Mouse (Mus musculus): ENCODE measurements around the gene Fancd2os. TPM values are rescaled to one million over a fixed set of nuclear protein-coding genes. Genes with fewer than 3 reads are reported as not detected.

Gene Fancd2os
- polyA plus RNA-seq (2012; rRNA removed) = not detected in 2 replicates

GRCm38 (mm10) chr6:113600543-113601139, at the start of gene Fancd2os:
Gene Fancd2os (minus strand): TSS chr6:113600715.

GRCm38 (mm10) chr6:113638302-113639040, 38.0 kb upstream of the Fancd2os start, which contains the start of gene Irak2:
Gene Irak2 (plus strand): TSS chr6:113638467.

DNA sequence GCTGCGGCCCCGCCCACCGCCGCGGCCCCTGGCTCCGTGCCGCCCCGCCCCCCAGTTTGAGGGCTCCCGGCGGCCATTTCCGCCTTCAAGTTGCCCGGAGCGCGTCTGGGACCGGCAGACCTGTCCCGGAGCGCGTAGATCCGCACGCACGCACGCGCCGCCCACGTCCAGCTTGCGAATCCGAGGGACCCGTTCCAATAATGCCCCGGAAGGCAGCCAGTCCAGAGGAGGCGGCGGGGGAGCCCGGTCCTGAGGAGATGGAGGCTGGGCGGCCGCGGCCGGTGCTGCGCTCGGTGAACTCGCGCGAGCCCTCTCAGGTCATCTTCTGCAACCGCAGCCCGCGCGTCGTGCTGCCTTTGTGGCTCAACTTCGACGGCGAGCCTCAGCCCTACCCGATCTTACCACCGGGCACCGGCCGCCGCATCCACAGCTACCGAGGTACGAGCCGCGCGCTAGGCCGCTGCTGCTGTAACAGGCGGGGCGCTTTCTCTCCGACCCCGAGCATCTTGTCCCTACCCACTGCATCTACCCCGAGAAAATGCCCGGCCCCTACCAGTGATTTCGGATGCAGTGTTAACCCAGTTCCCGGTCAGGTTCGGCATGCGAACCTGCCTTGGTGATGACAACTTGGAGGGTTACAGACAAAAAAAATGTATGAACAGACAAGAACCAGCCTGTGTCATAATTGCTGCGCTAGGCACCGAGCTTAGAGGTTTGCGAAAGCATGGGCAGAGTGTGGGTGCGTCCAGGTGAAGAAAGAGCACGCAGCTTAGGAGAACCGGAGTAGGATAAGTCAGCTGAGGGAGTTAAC, 23.6 kb upstream of the Fancd2os start, which contains the start of gene Vhl:
Gene Vhl, plus strand, starts transcription at position 19 of the 811 bp plus-strand sequence.

DNA sequence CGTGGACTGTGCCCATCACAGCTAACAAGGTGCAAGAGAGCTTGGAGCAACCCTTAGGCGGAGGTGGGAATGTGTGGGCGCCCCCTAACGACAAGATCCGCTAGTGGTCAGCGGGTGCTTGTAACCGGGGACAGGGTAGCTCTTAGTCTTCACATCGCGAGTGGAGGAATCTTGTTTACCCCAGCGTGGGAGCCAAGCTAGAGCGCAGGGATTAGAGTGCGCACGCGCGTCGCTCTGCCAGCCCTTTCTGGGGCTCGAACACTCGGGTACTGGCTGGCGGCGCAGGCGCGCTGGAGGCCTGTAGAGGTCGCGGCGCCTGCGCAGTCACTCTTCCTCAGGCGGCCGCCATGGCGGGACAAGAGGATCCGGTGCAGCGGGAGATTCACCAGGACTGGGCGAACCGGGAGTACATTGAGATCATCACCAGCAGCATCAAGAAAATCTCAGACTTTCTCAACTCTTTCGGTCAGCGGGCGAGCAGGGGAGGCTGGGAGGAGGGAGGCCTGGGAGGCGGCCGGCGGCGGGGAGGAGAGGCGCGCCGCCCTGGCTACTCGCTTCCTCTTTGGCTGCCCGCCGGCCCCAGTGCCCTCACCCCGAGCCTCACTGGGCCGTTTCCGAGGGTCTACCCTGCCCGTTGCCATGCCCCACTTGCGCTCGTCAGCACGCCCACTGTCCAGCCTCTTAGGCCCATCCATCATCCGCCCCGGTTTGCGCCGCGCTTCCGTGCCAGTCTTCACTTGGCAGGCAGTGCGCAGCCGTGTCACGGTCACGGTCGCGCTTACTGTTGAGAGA, 4.1 kb upstream of the Fancd2os start, which contains the start of gene Brk1:
Gene Brk1, plus strand, starts transcription at position 341 of the 792 bp plus-strand sequence.

Other genes starting within 250 kb of the Fancd2os start
- gene Tada3, start 222.8 kb downstream of the Fancd2os start, polyA plus RNA-seq (2012; rRNA removed) = 27.3 and 28.2 TPM in 2 replicates
- gene Arpc4, start 222.6 kb downstream of the Fancd2os start, polyA plus RNA-seq (2012; rRNA removed) = 93.9 and 95.9 TPM in 2 replicates
- 13.7 and 17.6 TPM in 2 replicates for gene Ttll3, start 211.5 kb downstream of the Fancd2os start, polyA plus RNA-seq (2012; rRNA removed)
- 60.5 and 82.9 TPM in 2 replicates for gene Rpusd3, start 181.4 kb downstream of the Fancd2os start, polyA plus RNA-seq (2012; rRNA removed)
- gene Cidec, start 165.0 kb downstream of the Fancd2os start, polyA plus RNA-seq (2012; rRNA removed) = 36.2 and 51.7 TPM in 2 replicates
- gene Jagn1, start 158.1 kb downstream of the Fancd2os start, polyA plus RNA-seq (2012; rRNA removed) = 40.7 and 52.2 TPM in 2 replicates
- gene Il17re, start 142.2 kb downstream of the Fancd2os start, polyA plus RNA-seq (2012; rRNA removed) = 65.1 and 72.6 TPM in 2 replicates
- gene Il17rc, start 129.3 kb downstream of the Fancd2os start, polyA plus RNA-seq (2012; rRNA removed) = 362 and 371 TPM in 2 replicates
- 11.6 and 14.9 TPM in 2 replicates for gene Creld1, start 117.4 kb downstream of the Fancd2os start, polyA plus RNA-seq (2012; rRNA removed)
- 0.12 and 0.23 TPM in 2 replicates for gene Prrt3, start 98.8 kb downstream of the Fancd2os start, polyA plus RNA-seq (2012; rRNA removed)
- gene Emc3, start 69.1 kb downstream of the Fancd2os start, polyA plus RNA-seq (2012; rRNA removed) = 31.9 TPM in 2 replicates
- 1.5 and 1.8 TPM in 2 replicates for gene Fancd2, start 69.0 kb downstream of the Fancd2os start, polyA plus RNA-seq (2012; rRNA removed)
- gene Brk1, start 4.1 kb upstream of the Fancd2os start, polyA plus RNA-seq (2012; rRNA removed) = 78.5 and 91.9 TPM in 2 replicates
- 10.7 and 10.9 TPM in 2 replicates for gene Vhl, start 23.2 kb upstream of the Fancd2os start, polyA plus RNA-seq (2012; rRNA removed)
- gene Irak2, start 37.8 kb upstream of the Fancd2os start, polyA plus RNA-seq (2012; rRNA removed) = 48.1 and 50.3 TPM in 2 replicates
- gene Tatdn2, start 96.3 kb upstream of the Fancd2os start, polyA plus RNA-seq (2012; rRNA removed) = 21.7 and 25.6 TPM in 2 replicates
- 0.56 and 0.57 TPM in 2 replicates for gene Ghrl, start 119.2 kb upstream of the Fancd2os start, polyA plus RNA-seq (2012; rRNA removed)
- 138 and 144 TPM in 2 replicates for gene Sec13, start 140.0 kb upstream of the Fancd2os start, polyA plus RNA-seq (2012; rRNA removed)